30 mouse cellular contexts compared by ENCODE assay signal in genomic region chr11:64889335-64890020, GRCm38 (mm10).
DNase-seq lines count a peak whose midpoint lies in the region; ATAC-seq lines count a peak whose summit lies in the region.
"Had no signal": no experiment of that assay in that cellular context is flagged by ENCODE, and none has a peak within 500 bp of the region (broad histone marks: within the 10 kb centered on the region; RNA-seq: fewer than 3 reads in every experiment).

No protein-coding gene starts in this region.

- H3K9ac ChIP-seq in heart, embryonic 12.5 days = no peak overlapping the region
- H3K9ac ChIP-seq in neural tube, embryonic 15.5 days (replicated peaks) = no peak overlapping the region
- H3K9ac ChIP-seq: heart, embryonic 13.5 days; hindbrain, embryonic 15.5 days; limb, embryonic 13.5 days; liver, embryonic 12.5 days; liver, postnatal 0 days; midbrain, embryonic 15.5 days; neural tube, embryonic 12.5 days; stomach, embryonic 15.5 days had no signal

- H3K9me3 ChIP-seq in heart, embryonic 10.5 days = no peaks in the 10 kb centered on the region
- H3K9me3 ChIP-seq in heart, embryonic 12.5 days (replicated peaks) = no peaks in the 10 kb centered on the region
- H3K9me3 ChIP-seq in neural tube, embryonic 15.5 days (replicated peaks) = no peaks in the 10 kb centered on the region
- no peaks in the 10 kb centered on the region for H3K9me3 ChIP-seq in limb, embryonic 10.5 days (replicated peaks)
- H3K9me3 ChIP-seq: heart, embryonic 13.5 days; hindbrain, embryonic 10.5 days; hindbrain, embryonic 15.5 days; limb, embryonic 13.5 days; liver, embryonic 12.5 days; midbrain, embryonic 10.5 days; midbrain, embryonic 15.5 days; neural tube, embryonic 12.5 days; stomach, embryonic 15.5 days had no signal

- H3K27ac ChIP-seq in heart, embryonic 10.5 days = peak overlapping the region; percentile 16; the same call in 1 of the 2 replicates
- H3K27ac ChIP-seq in heart, embryonic 12.5 days (ENCODE audit: poor library complexity, severe bottlenecking) = no peak overlapping the region
- H3K27ac ChIP-seq in neural tube, embryonic 15.5 days (replicated peaks) = no peak overlapping the region
- peak overlapping the region; percentile 19; the same call in 1 of the 2 replicates for H3K27ac ChIP-seq in limb, embryonic 10.5 days
- H3K27ac ChIP-seq: heart, embryonic 13.5 days; hindbrain, embryonic 10.5 days; hindbrain, embryonic 15.5 days; limb, embryonic 13.5 days; liver, embryonic 12.5 days; macrophage; midbrain, embryonic 10.5 days; midbrain, embryonic 15.5 days; neural tube, embryonic 12.5 days; stomach, embryonic 15.5 days had no signal

- H3K4me1 ChIP-seq in heart, embryonic 10.5 days = 0 out of 2 replicates have a peak, but pooled peaks cover 16% of the 10 kb centered on the region
- 0 out of 2 replicates have a peak, but pooled peaks cover 5% of the 10 kb centered on the region for H3K4me1 ChIP-seq in heart, embryonic 12.5 days (replicated peaks)
- H3K4me1 ChIP-seq in neural tube, embryonic 15.5 days = no peaks in the 10 kb centered on the region
- peaks cover 11% of the 10 kb centered on the region for H3K4me1 ChIP-seq in limb, embryonic 10.5 days
- H3K4me1 ChIP-seq: heart, embryonic 13.5 days; hindbrain, embryonic 10.5 days; hindbrain, embryonic 15.5 days; limb, embryonic 13.5 days; midbrain, embryonic 15.5 days; neural tube, embryonic 12.5 days; stomach, embryonic 15.5 days had no signal

- H3K4me3 ChIP-seq in heart, embryonic 10.5 days = no peak overlapping the region
- no peak overlapping the region for H3K4me3 ChIP-seq in heart, embryonic 12.5 days
- no peak overlapping the region for H3K4me3 ChIP-seq in neural tube, embryonic 15.5 days (replicated peaks)
- H3K4me3 ChIP-seq in limb, embryonic 10.5 days = no peak overlapping the region
- H3K4me3 ChIP-seq: heart, embryonic 13.5 days; hindbrain, embryonic 10.5 days; hindbrain, embryonic 15.5 days; limb, embryonic 13.5 days; liver, embryonic 12.5 days; midbrain, embryonic 10.5 days; midbrain, embryonic 15.5 days; neural tube, embryonic 12.5 days; stomach, embryonic 15.5 days had no signal

- ATAC-seq in heart, embryonic 12.5 days (ENCODE audit: insufficient number of reproducible peaks, low FRiP score) = no peak
- no peak for ATAC-seq in neural tube, embryonic 15.5 days (ENCODE audit: low FRiP score)
- ATAC-seq: forebrain, embryonic 16.5 days; liver, embryonic 12.5 days; liver, postnatal 0 days; lung, postnatal 0 days; midbrain, embryonic 15.5 days had no signal

- DNase-seq in heart, embryonic 10.5 days (ENCODE audit: low spot score) = peak; percentile 61
- DNase-seq in neural tube, embryonic 10.5 days (ENCODE audit: extremely low spot score, low spot score) = peak; percentile 38
- peak; percentile 53 for DNase-seq in embryo, embryonic 10.5 days (ENCODE audit: low spot score)
- no peak for DNase-seq in limb, embryonic 10.5 days (ENCODE audit: low spot score)
- no peak for DNase-seq in thymus, postnatal 14 days
- DNase-seq in heart, postnatal 14 days = no peak
- DNase-seq: adrenal gland, postnatal 25 days; B cell, adult 2 months; cerebellum, adult 8-10 months; cerebellum, postnatal 36 days; gastrocnemius, postnatal 14 days; heart, postnatal 10 days; kidney, adult 18-20 months; kidney, postnatal 10 days; layer of hippocampus, adult 9-11 months; liver, postnatal 0 days had no signal

- H3K4me2 ChIP-seq in heart, embryonic 12.5 days = no peak overlapping the region
- no peak overlapping the region for H3K4me2 ChIP-seq in neural tube, embryonic 15.5 days
- H3K4me2 ChIP-seq: heart, embryonic 13.5 days; hindbrain, embryonic 15.5 days; limb, embryonic 13.5 days; liver, embryonic 12.5 days; midbrain, embryonic 15.5 days; neural tube, embryonic 12.5 days; stomach, embryonic 15.5 days had no signal

- 0 out of 2 replicates have a peak, but pooled peaks cover 5% of the 10 kb centered on the region for H3K27me3 ChIP-seq in heart, embryonic 10.5 days (ENCODE audit: insufficient read depth, poor library complexity, severe bottlenecking)
- H3K27me3 ChIP-seq in heart, embryonic 12.5 days (replicated peaks) = peaks cover 6% of the 10 kb centered on the region; the same call in 1 of the 2 replicates
- H3K27me3 ChIP-seq in neural tube, embryonic 15.5 days (replicated peaks) = no peaks in the 10 kb centered on the region
- H3K27me3 ChIP-seq in limb, embryonic 10.5 days (ENCODE audit: low read depth, poor library complexity, severe bottlenecking) = peaks cover 80% of the 10 kb centered on the region
- H3K27me3 ChIP-seq: hindbrain, embryonic 15.5 days; liver, embryonic 12.5 days; neural tube, embryonic 12.5 days; stomach, embryonic 15.5 days had no signal

- 58% methylated on average over 11 of the region's 11 CpGs for WGBS in heart, embryonic 10.5 days
- 63% methylated on average over 11 of the region's 11 CpGs for WGBS in heart, embryonic 12.5 days
- 81% methylated on average over 11 of the region's 11 CpGs for WGBS in neural tube, embryonic 15.5 days
- 32% methylated on average over 11 of the region's 11 CpGs for WGBS in limb, embryonic 10.5 days

- no peaks in the 10 kb centered on the region for H3K36me3 ChIP-seq in heart, embryonic 10.5 days
- H3K36me3 ChIP-seq in heart, embryonic 12.5 days = no peaks in the 10 kb centered on the region
- H3K36me3 ChIP-seq in neural tube, embryonic 15.5 days = no peaks in the 10 kb centered on the region
- H3K36me3 ChIP-seq in limb, embryonic 10.5 days = no peaks in the 10 kb centered on the region
- H3K36me3 ChIP-seq: heart, embryonic 13.5 days; hindbrain, embryonic 10.5 days; hindbrain, embryonic 15.5 days; limb, embryonic 13.5 days; liver, embryonic 12.5 days; midbrain, embryonic 10.5 days; midbrain, embryonic 15.5 days; neural tube, embryonic 12.5 days; stomach, embryonic 15.5 days had no signal

- intact Hi-C loops in heart, postnatal 14 days (cut with DNase I) = no loop called here

Comparison
In these comparisons a context has a peak if more than half of its experiments do, and no peak if none do; other contexts are left out.
1. DNase-seq: peak in heart, embryonic 10.5 days (single experiment), neural tube, embryonic 10.5 days (single experiment) and embryo, embryonic 10.5 days (single experiment); none in limb, embryonic 10.5 days (single experiment), thymus, postnatal 14 days (single experiment) and heart, postnatal 14 days (0 of 2).
2. H3K27ac ChIP-seq: peak in heart, embryonic 10.5 days (single experiment) and limb, embryonic 10.5 days (single experiment); none in heart, embryonic 12.5 days (single experiment) and neural tube, embryonic 15.5 days (single experiment).